Comparison of ENCODE assay signal across 14 mouse cellular contexts in genomic region chr5:121944021-121944790, GRCm38 (mm10).
DNase-seq lines count a peak whose midpoint lies in the region; ATAC-seq and TF ChIP-seq lines count a peak whose summit lies in the region.
"Had no signal": no experiment of that assay in that cellular context is flagged by ENCODE, and none has a peak within 500 bp of the region (broad histone marks: within the 10 kb centered on the region; RNA-seq: fewer than 3 reads in every experiment).

No protein-coding gene starts in this region.

- DNase-seq in adrenal gland, adult 2 months, result peak; percentile 63
- DNase-seq in adrenal gland, adult 8-10 months, result no peak
- peak; percentile 76 for DNase-seq in midbrain, postnatal 0 days (ENCODE audit: low spot score)
- no peak for DNase-seq in midbrain, embryonic 10.5 days (ENCODE audit: low spot score)
- peak; percentile 81 to 89 for DNase-seq in cerebellum, postnatal 25 days
- peak; percentile 45 for DNase-seq in skeletal muscle tissue, adult 2 months (ENCODE audit: low read depth, low spot score)
- DNase-seq in lung, postnatal 36 days, result no peak
- no peak for DNase-seq in adipocyte (ENCODE audit: low spot score)
- DNase-seq: heart, postnatal 4 days; kidney, adult 9 months had no signal

- H3K27me3 ChIP-seq in midbrain, postnatal 0 days (ENCODE audit: insufficient read depth, low read length), result no peaks in the 10 kb centered on the region
- peaks cover 15% of the 10 kb centered on the region for H3K27me3 ChIP-seq in midbrain, embryonic 10.5 days (ENCODE audit: low read depth, poor library complexity, severe bottlenecking)

- WGBS in midbrain, postnatal 0 days, result 85% methylated on average over 16 of the region's 16 CpGs
- 94% methylated on average over 16 of the region's 16 CpGs for WGBS in midbrain, embryonic 10.5 days

- no peak for TF ChIP-seq CTCF in midbrain, postnatal 0 days (IDR thresholded peaks at IDR 0.05)

- H3K4me3 ChIP-seq in midbrain, postnatal 0 days (ENCODE audit: low read depth, low read length), result no peak overlapping the region
- no peak overlapping the region for H3K4me3 ChIP-seq in midbrain, embryonic 10.5 days
- H3K4me3 ChIP-seq: heart, embryonic 13.5 days; midbrain, embryonic 12.5 days had no signal

- ATAC-seq in midbrain, postnatal 0 days (ENCODE audit: low FRiP score), result no peak
- ATAC-seq: inflammation-experienced regulatory T-cells, adult 6 months; liver, postnatal 0 days had no signal

- H3K9ac ChIP-seq in midbrain, postnatal 0 days (replicated peaks; ENCODE audit: low read length, poor library complexity, severe bottlenecking), result no peak overlapping the region
- H3K9ac ChIP-seq: heart, embryonic 13.5 days; liver, postnatal 0 days; midbrain, embryonic 12.5 days had no signal

- no peak overlapping the region for H3K27ac ChIP-seq in midbrain, postnatal 0 days (ENCODE audit: low read depth, low read length)
- no peak overlapping the region for H3K27ac ChIP-seq in midbrain, embryonic 10.5 days (replicated peaks)
- H3K27ac ChIP-seq: heart, embryonic 13.5 days; midbrain, embryonic 12.5 days had no signal

- H3K36me3 ChIP-seq in midbrain, postnatal 0 days (ENCODE audit: insufficient read depth, low read length), result no peaks in the 10 kb centered on the region
- H3K36me3 ChIP-seq in midbrain, embryonic 10.5 days, result no peaks in the 10 kb centered on the region
- H3K36me3 ChIP-seq: heart, embryonic 13.5 days; midbrain, embryonic 12.5 days had no signal

- no peak overlapping the region for H3K4me2 ChIP-seq in midbrain, postnatal 0 days (ENCODE audit: low read depth, low read length, poor library complexity, severe bottlenecking)
- H3K4me2 ChIP-seq: heart, embryonic 13.5 days; midbrain, embryonic 12.5 days had no signal

- peaks cover 10% of the 10 kb centered on the region; the same call in 1 of the 2 replicates for H3K4me1 ChIP-seq in midbrain, postnatal 0 days (ENCODE audit: insufficient read depth, low read length)
- peaks cover 26% of the 10 kb centered on the region for H3K4me1 ChIP-seq in midbrain, embryonic 10.5 days

- H3K9me3 ChIP-seq in midbrain, postnatal 0 days (ENCODE audit: low read length), result no peaks in the 10 kb centered on the region
- H3K9me3 ChIP-seq in midbrain, embryonic 10.5 days (replicated peaks), result no peaks in the 10 kb centered on the region
- H3K9me3 ChIP-seq: heart, embryonic 13.5 days; midbrain, embryonic 12.5 days had no signal

Comparison
In these comparisons a context has a peak if more than half of its experiments do, and no peak if none do; other contexts are left out.
1. DNase-seq: peak in adrenal gland, adult 2 months (single experiment), midbrain, postnatal 0 days (single experiment), cerebellum, postnatal 25 days (2 of 2) and skeletal muscle tissue, adult 2 months (single experiment); none in adrenal gland, adult 8-10 months (single experiment), midbrain, embryonic 10.5 days (single experiment), lung, postnatal 36 days (single experiment) and adipocyte (single experiment).